Comparison of ENCODE assay signal across 8 mouse cellular contexts in the genomic region with DNA sequence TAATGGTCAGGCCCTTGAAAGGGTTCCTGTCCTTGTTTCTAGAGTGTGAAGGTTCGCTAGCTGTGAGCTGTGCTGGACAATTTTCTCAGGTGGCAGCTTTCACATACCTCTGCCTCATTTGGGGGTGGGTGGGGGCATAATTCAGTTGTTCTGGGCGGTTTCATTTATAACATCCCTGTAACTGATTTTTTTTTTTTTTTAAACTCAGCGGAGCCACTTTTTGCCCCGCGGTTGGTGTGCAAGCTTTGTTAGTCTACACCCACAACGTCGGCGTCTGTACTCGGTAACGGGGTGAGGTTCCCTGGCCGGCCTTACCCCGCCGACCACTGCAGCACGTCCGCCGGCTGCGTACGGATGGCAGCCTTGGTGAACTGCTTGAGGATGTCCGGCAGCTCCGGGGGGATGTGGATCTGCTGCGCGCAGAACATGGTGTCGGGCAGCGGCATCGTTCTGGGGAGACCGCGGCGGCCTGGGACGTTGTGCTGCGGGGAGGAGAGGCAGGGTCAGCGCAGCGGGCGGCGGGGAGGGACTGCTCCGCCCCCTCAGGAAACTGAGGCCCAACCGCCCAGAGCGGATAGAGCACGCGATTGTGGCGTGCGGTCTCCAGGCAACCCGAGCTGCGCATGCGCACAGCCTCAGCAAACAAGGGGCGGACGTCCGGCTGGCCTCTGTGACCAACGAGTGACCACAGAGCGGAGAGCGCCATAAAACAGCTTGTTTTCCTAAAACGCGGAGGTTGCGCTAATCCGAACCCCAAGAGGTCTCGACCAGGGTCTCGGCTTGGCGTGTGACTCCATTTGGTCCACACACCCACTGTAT. TPM values are rescaled to one million over a fixed set of nuclear protein-coding genes. Genes with fewer than 3 reads are reported as not detected.
DNase-seq lines count a peak whose midpoint lies in the region; ATAC-seq lines count a peak whose summit lies in the region.

A gene (minus strand): TSS at position 640 of the 819 bp plus-strand sequence.

- peak within 1 kb of the TSS; percentile 83 for H3K9ac ChIP-seq in hindbrain, embryonic 16.5 days (ENCODE audit: low read depth, low read length)

- H3K27me3 ChIP-seq in hindbrain, embryonic 16.5 days (replicated peaks; ENCODE audit: control insufficient read depth, insufficient read depth, low read length): no peaks in the 10 kb centered on the region

- peak within 1 kb of the TSS; percentile 74 for H3K4me3 ChIP-seq in hindbrain, embryonic 16.5 days (ENCODE audit: low read length)
- H3K4me3 ChIP-seq in macrophage (ENCODE audit: inconsistent target): peak within 1 kb of the TSS; percentile 62

- H3K4me1 ChIP-seq in hindbrain, embryonic 16.5 days (ENCODE audit: control insufficient read depth, insufficient read depth, low read depth, low read length): no peaks in the 10 kb centered on the region; the same call in 1 of the 2 replicates

- no peaks in the 10 kb centered on the region for H3K9me3 ChIP-seq in hindbrain, embryonic 16.5 days (ENCODE audit: control insufficient read depth, low read length)

- peak within 1 kb of the TSS; percentile 67 for H3K4me2 ChIP-seq in hindbrain, embryonic 16.5 days (ENCODE audit: low read length)

- no peaks in the 10 kb centered on the region for H3K79me2 ChIP-seq in macrophage (ENCODE audit: inconsistent target)

- peak; percentile 90 for DNase-seq in R1 (ENCODE audit: low read depth, low spot score)
- peak; percentile 91 to 94 for DNase-seq in cerebellum, postnatal 25 days
- peak; percentile 88 to 91 for DNase-seq in frontal cortex, postnatal 36 days (ENCODE audit: low spot score in 2 of 2)
- DNase-seq in left cerebral cortex, adult 18-20 months (ENCODE audit: low spot score in 2 of 2): peak; percentile 83 to 91
- peak; percentile 92 for DNase-seq in right cerebral cortex, adult 18-20 months
- DNase-seq in urinary bladder, postnatal 10 days (ENCODE audit: low spot score): peak; percentile 65

- peak within 1 kb of the TSS; percentile 89 for H3K27ac ChIP-seq in hindbrain, embryonic 16.5 days (ENCODE audit: low read depth, low read length)
- H3K27ac ChIP-seq in macrophage: peak within 1 kb of the TSS; percentile 86

- peaks cover 5% of the 10 kb centered on the region for H3K36me3 ChIP-seq in hindbrain, embryonic 16.5 days (ENCODE audit: control insufficient read depth, insufficient read depth, low read length)
- H3K36me3 ChIP-seq in macrophage (ENCODE audit: inconsistent target): peaks cover 4% of the 10 kb centered on the region; the same call in 1 of the 2 replicates

- under 1% methylated on average over 57 of the region's 57 CpGs for WGBS in hindbrain, embryonic 16.5 days
- under 1% methylated on average over 57 of the region's 57 CpGs for WGBS in macrophage (ENCODE audit: missing documents)

- ATAC-seq in hindbrain, embryonic 16.5 days: peak; percentile 95

RNA-seq across cellular contexts. Expression of the gene that starts here (rescaled TPM):
- polyA plus RNA-seq in hindbrain, embryonic 16.5 days (2015; fragmentation: Nextera tagmentation; extraction: Ambion mirVana): 2.0 and 2.9 TPM in 2 replicates
- total RNA-seq in left cerebral cortex, adult 18-20 months (2021): 1 to 10 TPM in 1 of 2 experiments, under 1 TPM in 1; 0.40 to 1.2 TPM
- 1 to 10 TPM in 18 of 26 experiments, under 1 TPM in 1, not detected in 7; 0.96 to 5.9 (median 1.8) TPM for total RNA-seq in macrophage (2018; cell fraction: chromatin; rRNA removed)
- 10 to 100 TPM in 10 of 26 experiments, 1 to 10 TPM in 16; 5.2 to 15.6 (median 8.7) TPM for total RNA-seq in macrophage (2018; cell fraction: cytosol; rRNA removed)
- 1 to 10 TPM; 1.0 to 7.2 (median 3.2) TPM for total RNA-seq in macrophage (2018; cell fraction: nucleus; rRNA removed)
- polyA plus RNA-seq in macrophage (2018): 7.0 to 12.5 TPM (median 7.0 TPM) in 3 replicates

Comparison
In these comparisons a context has a peak if more than half of its experiments do, and no peak if none do; other contexts are left out.
1. Peak in every context shown above with its lines: DNase-seq, ATAC-seq, H3K4me3 ChIP-seq and H3K27ac ChIP-seq.